Mouse (Mus musculus): Measurements from ENCODE around the gene Igf2bp1.
"Not testable (repeated sequence)": the region's sequence is repeated elsewhere in the genome, so short reads cannot be mapped to it uniquely, and the experiment has no call there.

Gene Igf2bp1

DNA sequence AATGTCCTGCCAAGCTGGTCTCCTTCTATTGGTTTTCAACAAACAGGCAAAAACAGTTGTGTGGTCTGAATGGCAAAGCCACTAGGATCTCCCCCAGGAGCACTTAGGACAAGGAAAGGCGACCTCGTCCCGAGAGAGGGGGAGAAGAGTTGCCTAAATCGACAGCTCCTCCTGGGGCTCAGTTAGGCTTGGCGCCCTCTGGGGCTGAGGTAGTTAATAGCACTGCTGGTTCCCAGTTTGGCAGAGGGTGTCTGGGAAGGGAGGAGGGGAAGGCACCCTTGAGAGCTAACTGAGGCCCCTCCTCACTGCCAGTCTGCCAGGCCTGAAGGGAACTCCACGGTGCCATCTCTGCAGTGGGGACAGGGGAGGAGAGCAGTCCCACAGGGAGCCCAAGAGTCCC lies 46.6 kb downstream of the Igf2bp1 start:
- no peak for DNase-seq (ENCODE audit: low spot score)

DNA sequence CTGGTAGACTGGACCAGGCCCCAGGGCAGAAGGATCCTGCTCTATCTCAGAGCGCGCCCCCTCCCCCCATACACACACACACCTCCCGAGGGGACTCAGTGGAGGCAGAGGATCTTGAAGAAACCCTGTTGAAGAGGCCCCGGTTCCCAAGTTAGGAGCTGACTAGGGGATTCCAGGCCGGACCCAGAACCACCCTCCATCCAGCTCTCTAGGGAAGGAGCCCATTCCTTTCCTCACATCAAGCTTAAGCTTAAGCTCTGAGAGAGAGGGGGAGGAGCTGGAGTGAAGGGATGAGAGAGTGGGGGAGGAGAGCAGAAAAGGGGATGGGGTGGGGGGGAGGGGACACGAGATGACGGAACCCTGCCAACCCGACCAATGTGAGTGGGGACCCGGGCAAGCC lies 47.5 kb downstream of the Igf2bp1 start:
- no peak for DNase-seq (ENCODE audit: low spot score)

DNA sequence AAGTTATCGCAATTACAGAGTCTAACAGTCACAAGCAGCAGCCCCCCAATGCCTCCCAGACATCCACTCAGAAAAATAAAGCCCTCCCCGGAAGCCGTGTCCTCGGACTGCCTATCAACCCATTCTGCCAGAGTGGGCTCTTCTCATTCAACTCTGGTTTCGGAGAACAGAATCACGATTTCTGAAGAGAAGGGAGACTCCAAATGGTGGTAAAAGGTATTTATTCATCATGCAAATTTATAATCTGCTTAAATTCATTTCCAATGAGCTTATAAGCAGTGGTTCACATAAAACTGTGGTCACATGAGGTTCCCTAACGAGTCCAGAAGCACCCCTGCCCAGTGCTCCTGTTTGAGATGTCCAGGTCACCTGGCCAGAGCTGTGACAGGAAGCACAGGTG lies 48.3 kb downstream of the Igf2bp1 start:
- no peak for DNase-seq (ENCODE audit: low spot score)

DNA sequence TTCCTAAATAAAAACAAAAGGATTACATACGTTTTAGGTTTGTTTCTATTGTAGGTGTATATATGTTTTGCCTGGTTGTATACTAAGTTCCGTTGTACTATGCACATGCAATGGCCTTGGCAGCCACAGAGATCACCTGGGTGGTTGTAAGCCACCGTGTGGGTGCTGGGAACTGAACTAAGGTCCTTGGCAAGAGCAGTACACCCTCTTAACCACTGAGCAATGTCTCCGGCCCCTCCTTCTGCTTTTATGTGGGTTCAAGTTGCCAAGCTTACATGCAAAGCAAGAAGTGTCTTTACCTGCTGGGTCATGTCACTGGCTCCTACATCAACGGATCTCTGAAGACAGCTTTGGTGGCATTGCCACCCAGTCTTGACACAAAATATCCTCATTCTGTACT lies 52.4 kb downstream of the Igf2bp1 start:
- DNase-seq (ENCODE audit: low spot score) = no peak

DNA sequence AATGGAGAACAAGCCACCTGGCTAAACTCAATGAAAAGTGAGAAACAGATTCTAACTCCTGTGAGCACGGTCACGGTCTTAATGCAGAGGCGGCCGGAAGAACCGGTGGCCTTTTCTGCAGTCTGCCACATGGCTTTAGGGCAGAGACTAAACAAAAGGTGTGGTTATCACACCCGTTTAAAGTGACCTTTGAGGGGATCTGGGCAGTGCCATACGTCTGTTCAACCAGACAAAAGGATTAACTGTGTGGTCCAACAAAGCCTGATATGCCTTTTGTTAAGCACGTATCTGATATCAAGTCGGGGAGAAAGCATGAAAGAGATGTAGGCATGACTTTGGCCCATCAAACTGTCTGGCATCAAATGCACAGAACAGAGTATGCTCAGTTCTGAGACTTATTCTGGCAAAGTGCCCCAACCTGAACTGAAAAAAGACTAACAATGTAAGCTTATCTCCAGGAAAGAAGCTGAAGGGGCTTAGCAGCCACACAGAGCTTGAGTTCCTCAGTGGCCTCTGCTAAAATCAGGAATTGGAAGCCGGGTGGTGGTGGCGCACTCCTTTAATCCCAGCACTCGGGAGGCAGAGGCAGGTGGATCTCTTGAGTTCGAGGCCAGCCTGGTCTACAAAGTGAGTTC lies 59.8 kb downstream of the Igf2bp1 start:
- DNase-seq (ENCODE audit: low spot score) = no peak

DNA sequence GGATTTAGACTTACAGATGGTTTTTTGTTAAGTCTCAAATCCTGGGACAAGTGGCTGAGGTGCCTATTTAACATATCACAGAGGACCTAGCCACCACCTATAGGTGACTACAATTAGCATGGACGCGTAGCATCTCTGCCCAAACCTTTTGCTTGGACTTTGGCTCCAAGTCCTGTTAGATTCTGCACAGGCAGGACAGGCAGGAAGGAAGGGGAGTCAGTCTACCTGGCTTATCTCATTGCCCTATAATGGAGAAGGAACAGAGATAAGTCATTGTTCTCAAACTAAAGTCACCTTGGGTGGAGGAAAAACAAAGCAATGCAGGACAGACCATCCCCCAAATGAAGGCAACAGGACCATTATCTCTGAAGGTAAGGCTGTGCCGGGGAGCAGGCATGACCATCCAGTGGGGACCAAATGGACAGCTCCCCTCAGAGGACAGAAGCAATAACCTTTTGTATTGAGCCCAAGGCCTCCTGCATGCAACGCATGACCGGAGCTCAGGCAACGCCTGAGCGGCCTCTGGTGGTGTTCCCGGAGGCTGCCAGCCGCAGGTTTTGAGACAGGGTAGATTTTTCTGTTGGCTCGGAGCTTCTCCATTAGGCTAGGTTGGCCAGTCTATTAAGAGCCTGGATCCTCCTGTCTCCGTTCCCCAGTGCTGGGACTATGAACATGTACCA lies 65.8 kb downstream of the Igf2bp1 start:
- DNase-seq (ENCODE audit: low spot score) = no peak

DNA sequence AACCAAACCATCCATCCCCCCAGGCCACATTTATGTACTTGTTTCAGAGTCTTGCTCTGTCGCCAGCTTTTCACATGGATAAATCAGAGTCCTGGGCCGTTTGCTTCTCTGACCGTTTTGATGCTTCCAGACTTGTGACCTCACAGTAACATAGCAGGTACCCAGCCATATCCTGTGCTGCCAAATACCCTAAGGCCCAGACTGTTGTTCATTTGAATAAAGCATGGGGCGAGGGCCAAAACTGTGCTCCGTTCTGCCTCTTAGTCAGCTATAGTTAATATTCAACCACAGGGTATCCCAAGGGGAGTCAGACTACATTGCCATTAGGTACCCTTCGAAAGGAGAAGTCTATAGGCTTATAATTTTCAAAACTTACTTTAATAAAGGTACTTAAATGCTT lies 69.3 kb downstream of the Igf2bp1 start:
- DNase-seq (ENCODE audit: low spot score) = no peak

DNA sequence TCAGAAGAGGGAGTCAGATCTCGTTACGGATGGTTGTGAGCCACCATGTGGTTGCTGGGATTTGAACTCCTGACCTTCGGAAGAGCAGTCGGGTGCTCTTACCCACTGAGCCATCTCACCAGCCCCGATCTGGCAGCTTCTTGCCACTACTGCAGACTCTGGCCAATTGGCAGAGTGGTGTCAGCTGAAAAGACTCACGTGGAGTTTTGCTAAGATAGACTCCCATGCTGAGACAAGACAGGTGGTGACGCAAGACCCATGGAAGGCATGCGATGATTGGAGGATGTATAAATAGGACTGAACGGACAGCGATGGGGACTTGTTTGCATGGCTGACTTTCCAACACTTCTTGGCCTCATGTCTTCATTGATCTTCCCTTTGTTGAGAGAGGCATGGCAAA lies 73.6 kb downstream of the Igf2bp1 start:
- not testable (repeated sequence) for DNase-seq (ENCODE audit: low spot score)

DNA sequence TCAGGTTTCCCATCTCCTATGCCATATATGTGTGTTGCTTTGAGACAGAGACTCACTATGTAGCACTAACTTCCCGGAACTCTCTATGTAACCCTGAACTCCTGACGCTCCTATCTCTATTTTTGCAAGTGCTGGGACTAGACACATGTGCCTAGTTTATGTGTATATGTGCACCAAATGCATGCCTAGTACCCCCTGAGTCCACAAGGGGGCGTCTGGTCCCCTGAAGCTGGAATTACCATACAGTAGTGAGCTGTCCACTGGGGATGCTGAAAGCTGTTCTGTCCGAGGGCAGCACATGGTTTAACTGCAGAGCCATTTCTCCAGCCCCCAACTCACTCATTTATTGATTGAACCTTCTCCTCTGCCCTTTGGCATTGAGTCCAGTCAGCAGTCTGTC lies 79.3 kb downstream of the Igf2bp1 start:
- no peak for DNase-seq (ENCODE audit: low spot score)

DNA sequence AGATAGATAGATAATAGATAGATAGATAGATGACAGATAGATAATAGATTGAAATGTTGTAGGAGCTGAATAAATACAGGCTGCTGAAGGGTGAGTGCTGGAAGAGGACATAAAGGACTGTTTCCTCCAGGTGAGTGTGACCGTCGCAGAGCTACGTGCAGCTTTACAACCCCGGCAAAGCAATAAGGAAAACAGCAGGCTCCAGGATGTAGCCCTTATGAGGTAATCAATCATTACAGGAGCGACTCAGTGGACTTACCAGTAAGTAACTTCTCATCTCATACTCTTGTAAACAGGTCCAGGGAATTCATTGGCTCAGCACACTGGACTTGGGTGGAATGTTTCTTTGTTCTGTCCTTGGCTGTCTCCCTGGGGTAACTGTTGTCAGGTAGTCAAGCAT lies 79.8 kb downstream of the Igf2bp1 start:
- no peak for DNase-seq (ENCODE audit: low spot score)

DNA sequence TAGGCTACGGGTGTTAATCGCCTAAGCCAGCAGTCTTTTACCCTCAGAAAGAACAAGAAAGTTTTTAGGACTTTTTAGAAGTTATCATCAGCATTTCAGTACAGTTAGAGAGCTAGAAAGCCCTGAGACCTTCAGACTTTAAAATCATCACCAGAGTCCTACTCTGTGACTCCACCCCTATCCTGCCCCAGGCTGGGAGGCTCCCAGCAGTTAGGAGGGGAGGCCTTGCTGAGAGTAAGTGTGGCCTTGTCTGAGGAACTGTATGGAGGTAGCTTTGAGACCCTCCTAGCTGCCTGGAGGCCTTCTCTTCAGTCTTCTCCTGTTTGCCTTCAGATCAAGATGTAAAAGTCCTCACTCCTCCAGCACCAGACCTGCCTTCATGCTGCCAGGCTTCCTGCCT lies 81.5 kb downstream of the Igf2bp1 start:
- DNase-seq (ENCODE audit: low spot score) = no peak

DNA sequence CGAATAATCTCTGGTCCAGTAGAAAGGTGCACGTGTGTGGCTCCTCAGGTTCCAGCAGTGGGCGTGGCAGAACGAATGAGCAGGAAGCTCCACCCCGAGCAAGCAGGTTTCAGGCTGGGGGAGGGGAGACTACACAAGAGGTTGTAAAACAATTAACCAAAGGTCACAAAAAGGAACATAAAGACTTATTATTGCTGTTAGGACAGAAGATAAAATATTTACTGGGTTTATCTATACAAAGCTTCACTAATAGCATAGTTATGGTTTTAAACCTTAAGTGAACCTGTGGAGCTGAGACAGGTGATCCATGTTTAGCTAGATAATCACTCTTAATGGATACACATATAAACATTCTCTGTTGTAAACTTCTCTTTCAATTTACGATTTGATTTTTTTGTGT lies 82.3 kb downstream of the Igf2bp1 start:
- DNase-seq (ENCODE audit: low spot score) = not testable (repeated sequence)

DNA sequence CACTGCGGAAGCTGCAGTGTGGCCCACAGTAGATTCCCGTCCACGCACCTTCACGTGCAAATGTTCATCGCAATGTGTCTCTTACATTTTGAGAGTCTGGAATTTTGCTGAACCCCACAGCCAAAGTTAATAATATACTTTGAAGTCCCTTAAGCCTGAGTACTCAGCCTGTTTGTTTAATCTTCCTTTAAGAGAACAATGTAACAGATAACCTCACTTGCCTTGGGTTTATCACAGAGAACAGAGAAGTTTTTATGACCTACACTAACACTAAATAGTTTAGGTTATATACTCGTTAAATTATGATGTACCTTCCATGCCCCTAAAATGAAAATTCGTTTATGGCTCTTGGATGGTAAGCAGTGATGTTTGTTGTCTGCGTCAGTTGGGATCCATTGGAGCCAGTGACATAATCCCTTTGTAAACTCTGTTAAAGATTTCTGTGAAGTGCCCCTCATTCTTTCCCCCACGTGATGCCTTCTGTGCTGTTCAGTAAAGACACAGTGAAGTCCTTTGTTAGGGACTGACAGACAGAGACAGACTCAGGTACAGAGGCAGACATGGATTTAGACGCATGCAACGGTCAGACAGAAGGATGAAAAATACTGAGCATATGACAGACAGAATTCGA lies 83.6 kb downstream of the Igf2bp1 start:
- no peak for DNase-seq (ENCODE audit: low spot score)

DNA sequence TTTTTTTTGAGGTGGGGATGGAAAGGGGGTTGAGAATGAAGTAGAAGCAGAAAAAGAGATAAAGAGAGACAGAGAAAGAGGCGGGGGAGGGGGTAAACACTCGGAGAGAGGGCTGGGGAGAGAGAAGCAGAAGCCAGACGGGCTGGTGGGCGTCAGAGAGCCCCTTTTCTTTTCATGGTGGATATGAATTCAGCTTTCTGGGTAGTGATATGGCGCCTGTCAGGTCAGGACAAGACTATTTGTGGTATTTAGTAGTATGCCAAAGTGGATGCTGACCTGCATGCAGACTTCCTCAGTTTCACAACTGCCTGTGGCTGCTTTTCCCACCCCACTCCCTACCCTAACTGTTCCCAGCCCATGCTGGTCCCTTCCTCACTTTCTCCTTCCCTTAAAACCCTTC lies 89.3 kb downstream of the Igf2bp1 start:
- no peak for DNase-seq (ENCODE audit: low spot score)

DNA sequence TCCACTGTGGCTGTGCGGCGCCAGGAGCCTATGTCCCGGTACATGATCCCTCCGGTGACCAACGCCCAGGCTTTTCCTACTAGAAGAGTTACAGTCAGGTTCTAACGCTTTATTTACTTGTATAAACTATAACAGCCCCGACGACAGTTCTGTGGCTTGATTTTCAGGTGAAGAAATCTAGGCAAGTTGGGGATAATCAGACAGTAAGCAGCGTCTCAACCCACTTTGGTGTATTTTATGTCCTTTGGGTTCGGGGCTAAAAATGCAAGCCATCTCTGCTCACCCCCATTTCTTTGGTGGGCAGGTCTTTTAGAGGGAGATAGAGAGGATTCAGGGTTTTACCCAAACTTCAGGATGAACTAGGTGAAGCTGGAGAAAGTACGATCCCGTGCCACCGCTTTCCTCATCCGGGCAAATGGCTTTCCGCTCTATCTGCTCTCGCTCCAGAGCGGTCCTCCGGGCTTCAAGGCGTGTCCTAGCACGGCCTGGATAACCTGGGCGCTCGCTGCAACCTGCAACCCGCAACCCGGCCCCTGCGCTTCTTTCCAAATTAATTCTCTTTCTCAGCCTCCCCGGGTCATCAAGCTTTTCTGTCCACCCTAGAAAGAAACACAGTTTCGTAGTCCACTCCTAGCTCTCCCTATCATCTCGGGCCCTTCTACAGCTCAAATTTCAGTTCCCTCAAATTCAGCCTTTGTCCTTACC lies 90.6 kb downstream of the Igf2bp1 start:
- DNase-seq (ENCODE audit: low spot score) = no peak

DNA sequence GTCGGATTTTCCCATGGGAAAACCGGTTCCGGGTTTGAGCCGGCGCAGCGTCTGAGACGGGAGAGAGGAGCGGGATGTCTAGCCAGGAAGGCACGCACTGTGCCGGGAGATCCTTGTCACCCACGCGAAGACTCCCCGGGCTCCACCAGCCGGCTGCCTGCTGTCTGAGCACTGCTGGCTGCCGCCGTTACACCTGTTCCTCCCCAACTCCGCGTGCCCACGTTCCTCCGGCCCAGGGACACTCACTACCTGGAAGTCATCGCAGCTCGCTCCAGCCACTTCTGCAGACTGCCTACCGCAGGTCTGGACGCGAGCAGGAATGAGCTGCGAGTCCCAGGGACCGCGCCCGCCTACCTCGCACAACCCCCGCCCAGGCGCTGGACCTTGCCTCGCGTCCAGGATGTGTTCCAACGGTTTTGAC lies 91.2 kb downstream of the Igf2bp1 start, which contains the start of gene B4galnt2:
Gene B4galnt2, minus strand, starts transcription at position 321 of the 421 bp plus-strand sequence.
- DNase-seq (ENCODE audit: low spot score) = peak; percentile 42

DNA sequence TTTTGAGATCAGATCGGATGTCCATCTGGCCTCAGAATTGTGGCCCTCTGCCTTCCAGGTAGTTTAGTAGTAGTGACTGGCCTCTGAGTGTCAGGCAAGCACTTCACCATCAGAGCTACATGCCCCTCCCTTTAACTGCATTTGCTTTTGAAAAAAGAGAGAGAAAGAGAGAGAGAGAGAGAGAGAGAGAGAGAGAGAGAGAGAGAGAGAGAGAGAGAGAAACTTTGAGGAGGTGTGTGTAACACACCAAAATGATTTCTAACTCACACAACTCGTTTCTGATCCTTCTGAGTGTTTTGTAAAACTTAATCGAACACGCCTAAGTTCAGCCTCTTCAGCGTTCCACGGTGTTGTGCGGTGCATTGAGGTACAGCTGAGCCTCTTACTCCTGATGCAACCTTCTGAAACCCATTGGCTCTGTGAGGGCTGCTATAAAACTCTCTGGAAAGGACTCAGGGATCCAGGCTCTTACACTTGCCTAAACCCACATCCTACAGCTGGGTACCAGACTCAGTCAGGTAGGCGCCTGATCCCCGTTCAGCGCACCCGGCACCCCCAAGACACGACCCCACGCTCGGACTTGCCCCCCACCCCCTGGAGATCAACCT lies 91.7 kb downstream of the Igf2bp1 start:
- DNase-seq (ENCODE audit: low spot score) = no peak

DNA sequence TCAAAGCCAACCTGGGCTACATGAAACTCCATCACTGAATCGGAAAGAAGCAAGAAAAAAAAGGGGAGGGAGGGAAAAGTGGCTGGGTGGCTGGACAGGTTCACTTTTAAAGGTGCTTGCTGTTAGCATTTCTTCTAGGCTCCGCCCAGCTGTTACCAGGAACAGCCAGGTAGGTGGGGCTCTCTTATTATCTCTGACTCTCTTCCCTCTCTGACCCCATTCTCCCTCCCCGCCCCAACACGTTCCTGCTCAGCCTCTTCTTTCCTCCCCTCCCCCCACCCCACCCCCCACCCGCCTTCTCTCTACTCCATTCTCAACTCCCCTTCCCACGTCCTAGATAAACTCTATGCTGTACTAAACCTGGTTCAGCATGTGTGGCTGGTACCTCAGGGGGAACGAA lies 94.2 kb downstream of the Igf2bp1 start:
- DNase-seq (ENCODE audit: low spot score) = no peak

DNA sequence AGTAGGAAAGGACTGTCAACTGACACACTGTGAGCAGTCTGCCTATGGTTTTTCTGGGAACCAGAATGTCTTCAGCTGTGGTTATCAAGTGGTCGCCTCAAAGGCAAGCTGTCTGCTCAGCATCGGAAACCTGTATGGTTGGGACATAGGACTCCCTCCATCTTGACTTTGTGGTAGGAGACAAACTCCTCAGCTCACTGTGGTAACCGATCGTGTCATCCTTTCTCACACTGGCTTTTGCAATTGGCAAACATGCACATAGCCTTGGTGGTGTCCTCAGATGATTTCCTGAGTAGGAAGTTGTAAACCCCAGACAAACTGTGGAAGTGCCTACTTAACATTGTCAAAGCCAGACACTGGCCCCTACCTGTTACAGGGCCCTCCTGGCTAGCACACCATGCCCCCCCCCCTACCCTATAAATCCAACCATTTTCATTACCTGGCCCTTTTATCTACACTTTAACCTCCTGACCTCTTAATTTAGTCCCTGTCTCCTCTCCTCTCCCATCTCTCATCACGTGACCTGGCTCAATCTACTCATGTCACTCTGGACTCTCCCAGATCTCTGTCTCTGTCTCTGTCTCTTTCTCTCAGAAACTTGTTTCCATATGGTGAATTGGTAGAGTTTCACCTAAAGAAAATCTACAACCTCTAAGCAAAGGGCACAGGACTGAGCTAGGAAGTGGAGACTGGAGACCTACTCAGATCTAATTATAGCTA lies 97.8 kb downstream of the Igf2bp1 start:
- no peak for DNase-seq (ENCODE audit: low spot score)

All from testis, postnatal 10 days (tissue).